Mouse (Mus musculus) cerebellum, adult 2 months (tissue): ENCODE data around the gene Inpp4b.

Experiments
- CTCF ChIP-seq: fragments of 200-500 bp; IDR thresholded peaks from 2 replicates; pipeline ENCODE4 v1.5.1; 2011; ENCODE audit warnings: low read depth, mild to moderate bottlenecking, control low read depth, low read length, moderate library complexity, borderline replicate concordance; ENCODE audit not compliant: insufficient read depth
- POLR2A ChIP-seq: fragments of 200-500 bp; IDR thresholded peaks from 2 replicates; pipeline ENCODE4 v1.6.1; 2011; ENCODE audit warnings: low read length, control low read depth, borderline replicate concordance; ENCODE audit not compliant: insufficient read depth

GRCm38 (mm10) chr8:81342236-81342998, at the start of gene Inpp4b:
- no peak for TF ChIP-seq CTCF
- peak; percentile 23; the same call in 1 of the 2 replicates for TF ChIP-seq POLR2A
